Mouse (Mus musculus) kidney, embryonic 15.5 days (tissue): Measurements from ENCODE around the gene Zic2. TPM values are rescaled to one million over a fixed set of nuclear protein-coding genes. Genes with fewer than 3 reads are reported as not detected.
"Not testable (repeated sequence)": the region's sequence is repeated elsewhere in the genome, so short reads cannot be mapped to it uniquely, and the experiment has no call there.

Experiments used
- ATAC-seq: fragments of 200-750 bp; cut with Nextera tagmentation; replicated peaks from 2 replicates; pipeline ENCODE4 v1.8.0; 2017; ENCODE audit warnings: moderate TSS enrichment; ENCODE audit not compliant: low FRiP score
- H3K27ac ChIP-seq: fragments of 300-500 bp; sonication (generic); 2 replicates; pipeline ENCODE4 v1.5.1; 2015; ENCODE audit warnings: mild to moderate bottlenecking, inconsistent platforms
- H3K27me3 ChIP-seq: fragments of 300-500 bp; sonication (generic); 2 replicates; pipeline ENCODE4 v1.6.1; 2015; ENCODE audit warnings: inconsistent platforms
- H3K36me3 ChIP-seq: fragments of 300-500 bp; sonication (generic); 2 replicates; pipeline ENCODE4 v1.6.1; 2015; ENCODE audit warnings: inconsistent platforms
- H3K4me1 ChIP-seq: fragments of 300-500 bp; sonication (generic); 2 replicates; pipeline ENCODE4 v1.6.1; 2015; ENCODE audit warnings: inconsistent platforms
- H3K4me2 ChIP-seq: fragments of 300-500 bp; sonication (generic); 2 replicates; pipeline ENCODE4 v1.6.1; 2015; ENCODE audit warnings: moderate library complexity, mild to moderate bottlenecking, inconsistent platforms
- H3K4me3 ChIP-seq: fragments of 300-500 bp; sonication (generic); replicated peaks from 2 replicates; pipeline ENCODE4 v1.5.1; 2015; ENCODE audit warnings: mild to moderate bottlenecking, inconsistent platforms
- H3K9ac ChIP-seq: fragments of 300-500 bp; sonication (generic); 2 replicates; pipeline ENCODE4 v1.6.1; 2015; ENCODE audit warnings: mild to moderate bottlenecking, inconsistent platforms
- H3K9me3 ChIP-seq: fragments of 300-500 bp; sonication (generic); replicated peaks from 2 replicates; pipeline ENCODE4 v1.6.1; 2016; ENCODE audit warnings: inconsistent platforms
- WGBS: fragments of 180-500 bp; shearing (Covaris S2); methylation state at CpG from one replicate; pipeline ENCODE4 v1.1.7; 2015; ENCODE audit warnings: mixed read lengths; 5-methylcytosine and 5-hydroxymethylcytosine counted together
- polyA plus RNA-seq: library from polyadenylated mRNA; unstranded; fragments of >200 nt; fragmentation: Nextera tagmentation; extraction: Ambion mirVana; gene quantifications from 2 replicates; pipeline ENCODE4 v1.2.1, GENCODE M21; 2015

Gene Zic2
- polyA plus RNA-seq, 1 experiment from 2014 or later: not detected

DNA sequence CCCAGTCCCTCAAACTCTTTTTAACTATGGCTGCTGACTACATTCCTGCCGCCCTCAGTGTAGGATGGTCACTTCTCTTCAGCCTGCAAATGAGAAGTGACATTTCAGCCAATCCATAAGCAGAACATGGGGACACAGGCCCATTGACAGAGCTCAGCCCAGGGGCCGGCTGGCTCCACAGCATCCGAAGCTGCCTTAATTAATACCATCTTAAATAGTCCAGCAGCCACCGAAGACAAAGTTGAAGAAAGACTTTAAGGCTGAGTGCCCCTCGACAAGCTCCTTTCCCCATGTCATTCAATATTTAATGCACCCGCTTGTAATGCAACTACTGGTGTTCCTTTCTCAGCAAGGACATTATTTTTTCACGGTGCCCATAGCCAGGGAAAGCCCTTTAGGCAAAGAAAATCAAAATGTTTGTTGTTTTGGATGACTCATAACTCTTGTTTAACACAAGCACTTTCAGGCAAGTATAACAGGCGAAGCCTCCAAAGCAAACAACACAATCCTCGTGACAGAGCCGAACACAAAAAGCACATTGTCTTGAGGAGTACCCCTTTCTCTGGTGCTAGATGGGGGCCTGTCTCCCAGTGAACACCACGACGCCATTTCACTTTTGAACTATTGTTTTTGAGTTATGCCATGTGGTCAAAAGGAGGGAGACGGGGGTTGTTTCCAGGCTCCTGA lies 22.4 kb upstream of the Zic2 start:
- H3K9ac ChIP-seq: no peak overlapping the region
- WGBS: 32% methylated on average over 13 of the region's 13 CpGs
- H3K27ac ChIP-seq: no peak overlapping the region
- no peaks in the 10 kb centered on the region for H3K36me3 ChIP-seq
- no peaks in the 10 kb centered on the region for H3K9me3 ChIP-seq
- ATAC-seq: no peak
- peak overlapping the region; percentile 55 for H3K4me2 ChIP-seq
- H3K27me3 ChIP-seq: peaks cover 88% of the 10 kb centered on the region
- peaks cover 26% of the 10 kb centered on the region for H3K4me1 ChIP-seq
- peak overlapping the region; percentile 30; the same call in 1 of the 2 replicates for H3K4me3 ChIP-seq

GRCm38 (mm10) chr14:122453388-122453995 lies 21.7 kb upstream of the Zic2 start:
- H3K27me3 ChIP-seq: peaks cover 86% of the 10 kb centered on the region
- no peak overlapping the region for H3K9ac ChIP-seq
- no peaks in the 10 kb centered on the region for H3K36me3 ChIP-seq
- H3K4me1 ChIP-seq: peaks cover 26% of the 10 kb centered on the region
- ATAC-seq: peak; percentile 55
- WGBS: 3% methylated on average over 32 of the region's 32 CpGs
- H3K4me2 ChIP-seq: peak overlapping the region; percentile 55
- peak overlapping the region; percentile 30 for H3K4me3 ChIP-seq
- H3K27ac ChIP-seq: no peak overlapping the region
- H3K9me3 ChIP-seq: no peaks in the 10 kb centered on the region

GRCm38 (mm10) chr14:122453996-122454738 lies 21.1 kb upstream of the Zic2 start:
- ATAC-seq: no peak

GRCm38 (mm10) chr14:122454901-122455561 lies 20.2 kb upstream of the Zic2 start:
- no peak overlapping the region for H3K4me3 ChIP-seq
- H3K4me1 ChIP-seq: peaks cover 22% of the 10 kb centered on the region
- WGBS: 72% methylated on average over 10 of the region's 10 CpGs
- H3K27me3 ChIP-seq: peaks cover 86% of the 10 kb centered on the region
- H3K36me3 ChIP-seq: no peaks in the 10 kb centered on the region
- no peaks in the 10 kb centered on the region for H3K9me3 ChIP-seq
- no peak for ATAC-seq
- no peak overlapping the region for H3K27ac ChIP-seq
- no peak overlapping the region for H3K9ac ChIP-seq
- H3K4me2 ChIP-seq: no peak overlapping the region

More at GRCm38 (mm10) chr14:122453996-122454738, 21.1 kb upstream of the Zic2 start:
- H3K27me3 ChIP-seq: peaks cover 86% of the 10 kb centered on the region
- no peaks in the 10 kb centered on the region for H3K9me3 ChIP-seq
- H3K4me1 ChIP-seq: peaks cover 26% of the 10 kb centered on the region
- no peaks in the 10 kb centered on the region for H3K36me3 ChIP-seq
- peak overlapping the region; percentile 55 for H3K4me2 ChIP-seq
- H3K9ac ChIP-seq: no peak overlapping the region
- H3K27ac ChIP-seq: no peak overlapping the region
- peak overlapping the region; percentile 30 for H3K4me3 ChIP-seq
- 11% methylated on average over 12 of the region's 12 CpGs for WGBS

- WGBS: 77% methylated on average over 4 of the region's 4 CpGs
- ATAC-seq: no peak
Observed at GRCm38 (mm10) chr14:122455562-122455958, 19.7 kb upstream of the Zic2 start.

DNA sequence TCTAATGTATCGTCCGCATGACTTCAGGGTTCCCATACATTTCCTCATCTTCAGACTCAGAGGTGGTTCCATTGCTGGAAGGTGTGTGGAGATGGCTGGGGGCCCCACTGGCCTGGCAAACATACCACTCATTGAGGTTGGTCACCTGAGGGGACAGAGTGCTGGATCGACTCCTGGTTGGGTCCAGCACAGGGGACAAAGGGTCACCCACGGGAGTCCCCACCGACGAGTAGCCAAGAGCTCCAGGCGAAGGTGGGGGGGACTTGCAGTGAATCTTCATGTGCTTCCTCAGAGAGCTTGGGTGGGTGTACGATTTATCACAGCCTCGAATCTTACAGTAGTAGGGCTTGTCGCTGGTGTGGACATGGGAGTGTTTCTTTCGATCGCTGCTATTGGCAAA lies 15.9 kb upstream of the Zic2 start:
- WGBS: 86% methylated on average over 12 of the region's 12 CpGs
- H3K9ac ChIP-seq: not testable (repeated sequence)

More at GRCm38 (mm10) chr14:122455562-122455958, 19.7 kb upstream of the Zic2 start:
- no peaks in the 10 kb centered on the region for H3K36me3 ChIP-seq
- peaks cover 86% of the 10 kb centered on the region for H3K27me3 ChIP-seq
- no peak overlapping the region for H3K4me2 ChIP-seq
- no peak overlapping the region for H3K27ac ChIP-seq
- peaks cover 17% of the 10 kb centered on the region for H3K4me1 ChIP-seq
- H3K9ac ChIP-seq: no peak overlapping the region
- H3K4me3 ChIP-seq: no peak overlapping the region
- H3K9me3 ChIP-seq: no peaks in the 10 kb centered on the region

GRCm38 (mm10) chr14:122459776-122460175 lies 15.5 kb upstream of the Zic2 start:
- WGBS: 84% methylated on average over 1 of the region's 1 CpGs

More for the DNA sequence above, 15.9 kb upstream of the Zic2 start:
- not testable (repeated sequence) for ATAC-seq, H3K27ac ChIP-seq, H3K4me3 ChIP-seq, H3K9me3 ChIP-seq, H3K4me2 ChIP-seq, H3K36me3 ChIP-seq
- Histone ChIP-seq H3K27me3 (peaks cover 82% of the 10 kb centered on the region), H3K4me1 (peaks cover 15% of the 10 kb centered on the region)

DNA sequence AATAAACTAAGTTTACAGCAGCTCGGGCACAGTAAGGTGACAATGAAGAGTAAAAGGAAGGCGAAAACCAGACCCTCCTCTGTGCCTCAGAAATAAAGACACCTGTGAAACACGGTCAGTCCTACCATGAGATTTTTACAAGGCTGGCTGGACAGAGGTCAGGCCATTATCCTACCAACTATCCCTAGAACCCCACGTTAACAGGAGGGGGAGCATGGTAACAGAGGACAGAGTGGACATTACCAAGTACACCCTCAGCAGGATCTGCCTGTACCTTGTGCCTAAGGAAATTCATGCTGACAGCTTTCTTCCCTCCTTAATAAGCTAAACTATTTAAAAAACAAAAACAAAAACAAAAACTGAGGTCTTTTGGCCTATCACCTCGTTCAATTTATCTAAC lies 15.0 kb upstream of the Zic2 start:
- H3K36me3 ChIP-seq: no peaks in the 10 kb centered on the region
- H3K27me3 ChIP-seq: peaks cover 82% of the 10 kb centered on the region
- ATAC-seq: no peak
- H3K9ac ChIP-seq: no peak overlapping the region
- no peak overlapping the region for H3K4me3 ChIP-seq
- no peaks in the 10 kb centered on the region for H3K9me3 ChIP-seq
- no peak overlapping the region for H3K4me2 ChIP-seq
- no peak overlapping the region for H3K27ac ChIP-seq
- 50% methylated on average over 5 of the region's 5 CpGs for WGBS
- H3K4me1 ChIP-seq: peaks cover 24% of the 10 kb centered on the region

More at GRCm38 (mm10) chr14:122459776-122460175, 15.5 kb upstream of the Zic2 start:
- no peak overlapping the region for H3K27ac ChIP-seq
- H3K4me2 ChIP-seq: no peak overlapping the region
- no peak for ATAC-seq
- no peak overlapping the region for H3K4me3 ChIP-seq
- no peaks in the 10 kb centered on the region for H3K9me3 ChIP-seq
- no peak overlapping the region for H3K9ac ChIP-seq
- no peaks in the 10 kb centered on the region for H3K36me3 ChIP-seq
- H3K4me1 ChIP-seq: peaks cover 20% of the 10 kb centered on the region
- H3K27me3 ChIP-seq: peaks cover 82% of the 10 kb centered on the region

DNA sequence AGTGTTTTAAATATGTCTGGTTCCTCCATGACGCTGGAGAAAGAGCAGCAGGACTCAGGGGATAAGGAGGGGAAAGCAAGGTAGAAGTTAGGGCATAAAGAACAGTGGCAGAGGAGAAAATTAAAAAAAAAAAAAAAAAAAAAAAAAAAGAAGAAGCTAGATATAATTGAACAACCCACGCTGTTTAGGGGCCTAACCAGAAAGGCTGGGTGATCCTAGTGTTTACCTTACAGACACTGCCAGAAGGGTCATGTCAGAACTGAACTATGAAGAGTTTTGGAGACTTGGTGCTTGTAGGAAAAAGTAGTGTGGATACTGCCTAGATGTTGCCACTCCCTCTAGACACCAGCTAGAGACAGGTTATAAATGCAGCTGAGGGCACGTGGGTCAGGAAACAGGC lies 13.7 kb upstream of the Zic2 start:
- H3K27ac ChIP-seq: no peak overlapping the region
- H3K27me3 ChIP-seq: peaks cover 82% of the 10 kb centered on the region
- no peaks in the 10 kb centered on the region for H3K36me3 ChIP-seq
- no peaks in the 10 kb centered on the region for H3K9me3 ChIP-seq
- no peak for ATAC-seq
- no peak overlapping the region for H3K4me2 ChIP-seq
- H3K4me3 ChIP-seq: no peak overlapping the region
- WGBS: 44% methylated on average over 3 of the region's 3 CpGs
- H3K9ac ChIP-seq: no peak overlapping the region
- H3K4me1 ChIP-seq: peaks cover 28% of the 10 kb centered on the region

GRCm38 (mm10) chr14:122461966-122462365 lies 13.3 kb upstream of the Zic2 start:
- no peak overlapping the region for H3K4me3 ChIP-seq
- H3K27me3 ChIP-seq: peaks cover 85% of the 10 kb centered on the region
- no peak overlapping the region for H3K27ac ChIP-seq
- ATAC-seq: no peak
- peaks cover 28% of the 10 kb centered on the region for H3K4me1 ChIP-seq
- no peak overlapping the region for H3K9ac ChIP-seq
- no peak overlapping the region for H3K4me2 ChIP-seq
- no peaks in the 10 kb centered on the region for H3K36me3 ChIP-seq
- WGBS: 18% methylated on average over 9 of the region's 9 CpGs
- H3K9me3 ChIP-seq: no peaks in the 10 kb centered on the region

DNA sequence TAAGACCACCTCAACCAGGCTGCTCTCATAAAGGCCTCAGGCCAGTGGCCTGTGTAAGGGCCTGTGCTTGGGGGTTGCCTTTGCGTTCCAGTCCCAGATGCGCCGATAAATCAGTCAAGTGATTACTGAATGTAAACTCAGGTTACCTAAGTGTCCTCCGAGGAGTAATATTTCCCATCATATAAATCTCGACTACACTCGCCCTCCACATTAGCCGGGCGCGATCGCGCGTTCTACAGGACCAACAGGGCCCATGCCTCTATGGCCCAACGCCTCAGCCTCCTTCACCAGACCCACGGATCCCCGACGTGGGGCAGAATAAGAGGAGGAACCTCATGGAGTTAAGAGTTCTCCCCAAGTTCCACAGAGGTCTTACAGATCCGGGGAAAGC lies 12.6 kb upstream of the Zic2 start:
- Histone ChIP-seq H3K4me3 (no peak overlapping the region), H3K9me3 (no peaks in the 10 kb centered on the region), H3K4me2 (no peak overlapping the region), H3K27me3 (peaks cover 92% of the 10 kb centered on the region), H3K4me1 (peaks cover 28% of the 10 kb centered on the region), H3K36me3 (no peaks in the 10 kb centered on the region), H3K27ac (no peak overlapping the region), H3K9ac (no peak overlapping the region)
- ATAC-seq: no peak
- WGBS: 11% methylated on average over 17 of the region's 17 CpGs
